Mouse (Mus musculus): ENCODE measurements at regions not wholly inside any gene's neighbourhood (a gene's known extent, or its start where the extent isn't known, plus 50 kb on each side); places are given as distances from the start of the nearest gene placed in this dataset.

- no peak for DNase-seq (ENCODE audit: low read depth, low spot score)
Measured at GRCm38 (mm10) chr11:63570646-63571045, 351.4 kb downstream of the Hs3st3b1 start.

- DNase-seq (ENCODE audit: low read depth, low spot score) = no peak
Measured at GRCm38 (mm10) chr11:63573271-63573670, 348.8 kb downstream of the Hs3st3b1 start.

- no peak for DNase-seq (ENCODE audit: low read depth, low spot score)
Measured at GRCm38 (mm10) chr11:63583321-63583720, 338.8 kb downstream of the Hs3st3b1 start.

GRCm38 (mm10) chr11:63585216-63585869 lies 336.7 kb downstream of the Hs3st3b1 start:
- DNase-seq (ENCODE audit: low read depth, low spot score) = no peak

GRCm38 (mm10) chr11:63620220-63620619 lies 301.9 kb downstream of the Hs3st3b1 start:
- no peak for DNase-seq (ENCODE audit: low read depth, low spot score)

- no peak for DNase-seq (ENCODE audit: low read depth, low spot score)
Measured at GRCm38 (mm10) chr11:63630336-63630735, 291.8 kb downstream of the Hs3st3b1 start.

GRCm38 (mm10) chr11:63657057-63657456 lies 265.0 kb downstream of the Hs3st3b1 start:
- no peak for DNase-seq (ENCODE audit: low read depth, low spot score)

- DNase-seq (ENCODE audit: low read depth, low spot score) = no peak
Measured at GRCm38 (mm10) chr11:63665268-63665934, 256.7 kb downstream of the Hs3st3b1 start.

- DNase-seq (ENCODE audit: low read depth, low spot score) = no peak
Measured at GRCm38 (mm10) chr11:63670477-63670876, 251.6 kb downstream of the Hs3st3b1 start.

- no peak for DNase-seq (ENCODE audit: low read depth, low spot score)
Measured at GRCm38 (mm10) chr11:63671816-63672215, 250.3 kb downstream of the Hs3st3b1 start.

GRCm38 (mm10) chr11:63677921-63678320 lies 244.2 kb downstream of the Hs3st3b1 start:
- no peak for DNase-seq (ENCODE audit: low read depth, low spot score)

- no peak for DNase-seq (ENCODE audit: low read depth, low spot score)
Measured at GRCm38 (mm10) chr11:63678382-63678905, 243.6 kb downstream of the Hs3st3b1 start.

GRCm38 (mm10) chr11:63679491-63679890 lies 242.6 kb downstream of the Hs3st3b1 start:
- DNase-seq (ENCODE audit: low read depth, low spot score) = no peak

GRCm38 (mm10) chr11:63684228-63684980 lies 237.7 kb downstream of the Hs3st3b1 start:
- no peak for DNase-seq (ENCODE audit: low read depth, low spot score)

- DNase-seq (ENCODE audit: low read depth, low spot score) = no peak
Measured at GRCm38 (mm10) chr11:63691041-63691440, 231.0 kb downstream of the Hs3st3b1 start.

GRCm38 (mm10) chr11:63704995-63705580 lies 217.0 kb downstream of the Hs3st3b1 start:
- no peak for DNase-seq (ENCODE audit: low read depth, low spot score)

GRCm38 (mm10) chr11:63706057-63706456 lies 216.0 kb downstream of the Hs3st3b1 start:
- DNase-seq (ENCODE audit: low read depth, low spot score) = no peak

GRCm38 (mm10) chr11:63707093-63707492 lies 215.0 kb downstream of the Hs3st3b1 start:
- DNase-seq (ENCODE audit: low read depth, low spot score) = no peak

GRCm38 (mm10) chr11:63708412-63708811 lies 213.7 kb downstream of the Hs3st3b1 start:
- DNase-seq (ENCODE audit: low read depth, low spot score) = no peak

GRCm38 (mm10) chr11:63712053-63712864 lies 209.8 kb downstream of the Hs3st3b1 start:
- DNase-seq (ENCODE audit: low read depth, low spot score) = no peak

GRCm38 (mm10) chr11:63722261-63722660 lies 199.8 kb downstream of the Hs3st3b1 start:
- DNase-seq (ENCODE audit: low read depth, low spot score) = no peak

Measured in CD4-positive helper T cell, adult 2 months (primary cell).